Mouse (Mus musculus): ENCODE data around the gene Dhdds. TPM values are rescaled to one million over a fixed set of nuclear protein-coding genes. Genes with fewer than 3 reads are reported as not detected.

Gene Dhdds
- polyA plus RNA-seq, 1 experiment from 2014 or later: 23.8 TPM

GRCm38 (mm10) chr4:134005581-134006358 is 5.1 kb upstream of the Dhdds start:
- H3K36me3 ChIP-seq (ENCODE audit: insufficient read depth, low read length): no peaks in the 10 kb centered on the region
- TF ChIP-seq EP300 (IDR thresholded peaks at IDR 0.05): no peak
- no peak for TF ChIP-seq CTCF (IDR thresholded peaks at IDR 0.05)
- ATAC-seq: no peak

DNA sequence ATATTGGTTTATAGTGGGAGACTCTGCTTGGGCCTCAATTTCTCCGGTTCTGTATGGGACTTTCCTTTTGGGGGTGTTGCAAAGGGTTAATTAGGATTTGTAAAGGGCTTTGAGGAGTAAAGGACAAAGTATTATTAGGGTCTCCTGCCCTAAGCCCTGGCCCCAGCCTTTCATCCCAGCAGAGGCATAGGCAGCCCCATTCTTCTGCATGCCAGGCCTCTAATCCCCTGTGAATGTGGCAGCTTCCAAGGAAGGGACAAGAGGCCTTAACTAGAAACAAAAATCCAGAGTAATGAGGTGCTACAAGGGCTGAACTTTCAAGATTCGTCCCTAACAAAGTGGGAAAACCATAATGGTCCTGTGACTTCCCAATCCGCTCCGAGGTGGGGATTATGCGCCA is 2.2 kb upstream of the Dhdds start:
- DNase-seq (ENCODE audit: low spot score): no peak
- no peaks in the 10 kb centered on the region for H3K9me3 ChIP-seq (ENCODE audit: low read length)
- 57% methylated on average over 5 of the region's 5 CpGs for WGBS

More at GRCm38 (mm10) chr4:134005581-134006358, 5.1 kb upstream of the Dhdds start:
- H3K4me1 ChIP-seq (ENCODE audit: insufficient read depth, low read depth, low read length): no peaks in the 10 kb centered on the region
- H3K4me3 ChIP-seq (ENCODE audit: low read depth, low read length): no peak overlapping the region
- no peak for DNase-seq (ENCODE audit: low spot score)
- no peak overlapping the region for H3K9ac ChIP-seq (replicated peaks; ENCODE audit: low read depth)
- H3K27me3 ChIP-seq (replicated peaks; ENCODE audit: insufficient read depth, low read length): no peaks in the 10 kb centered on the region
- H3K27ac ChIP-seq (ENCODE audit: low read length): no peak overlapping the region
- no peaks in the 10 kb centered on the region for H3K9me3 ChIP-seq (ENCODE audit: low read length)
- H3K4me2 ChIP-seq (replicated peaks; ENCODE audit: low read depth, low read length): no peak overlapping the region
- 78% methylated on average over 12 of the region's 12 CpGs for WGBS

GRCm38 (mm10) chr4:134002246-134002645 is 1.5 kb upstream of the Dhdds start:
- Histone ChIP-seq H3K27ac (ENCODE audit: low read length) (no peak overlapping the region), H3K36me3 (ENCODE audit: insufficient read depth, low read length) (no peaks in the 10 kb centered on the region), H3K4me2 (replicated peaks; ENCODE audit: low read depth, low read length) (no peak overlapping the region), H3K4me1 (ENCODE audit: insufficient read depth, low read depth, low read length) (no peaks in the 10 kb centered on the region), H3K9ac (replicated peaks; ENCODE audit: low read depth) (no peak overlapping the region), H3K4me3 (ENCODE audit: low read depth, low read length) (no peak overlapping the region), H3K9me3 (ENCODE audit: low read length) (no peaks in the 10 kb centered on the region), H3K27me3 (replicated peaks; ENCODE audit: insufficient read depth, low read length) (no peaks in the 10 kb centered on the region)
- WGBS: 56% methylated on average over 4 of the region's 4 CpGs
- ATAC-seq (no peak), DNase-seq (ENCODE audit: low spot score) (no peak)
- TF ChIP-seq CTCF (IDR thresholded peaks at IDR 0.05): no peak
- TF ChIP-seq EP300 (IDR thresholded peaks at IDR 0.05): no peak

More for the DNA sequence above, 2.2 kb upstream of the Dhdds start:
- no peaks in the 10 kb centered on the region for H3K36me3 ChIP-seq (ENCODE audit: insufficient read depth, low read length)
- no peak overlapping the region for H3K4me3 ChIP-seq (ENCODE audit: low read depth, low read length)
- no peaks in the 10 kb centered on the region for H3K4me1 ChIP-seq (ENCODE audit: insufficient read depth, low read depth, low read length)
- no peak overlapping the region for H3K9ac ChIP-seq (replicated peaks; ENCODE audit: low read depth)
- TF ChIP-seq EP300 (IDR thresholded peaks at IDR 0.05) (no peak), CTCF (IDR thresholded peaks at IDR 0.05) (no peak)
- no peak for ATAC-seq
- no peak overlapping the region for H3K27ac ChIP-seq (ENCODE audit: low read length)
- H3K4me2 ChIP-seq (replicated peaks; ENCODE audit: low read depth, low read length): no peak overlapping the region
- no peaks in the 10 kb centered on the region for H3K27me3 ChIP-seq (replicated peaks; ENCODE audit: insufficient read depth, low read length)

- Histone ChIP-seq H3K4me2 (replicated peaks; ENCODE audit: low read depth, low read length) (no peak overlapping the region), H3K4me3 (ENCODE audit: low read depth, low read length) (no peak overlapping the region), H3K4me1 (ENCODE audit: insufficient read depth, low read depth, low read length) (no peaks in the 10 kb centered on the region), H3K9ac (replicated peaks; ENCODE audit: low read depth) (no peak overlapping the region), H3K27ac (ENCODE audit: low read length) (no peak overlapping the region), H3K36me3 (ENCODE audit: insufficient read depth, low read length) (no peaks in the 10 kb centered on the region), H3K9me3 (ENCODE audit: low read length) (no peaks in the 10 kb centered on the region), H3K27me3 (replicated peaks; ENCODE audit: insufficient read depth, low read length) (no peaks in the 10 kb centered on the region)
- 46% methylated on average over 10 of the region's 10 CpGs for WGBS
- TF ChIP-seq EP300 (IDR thresholded peaks at IDR 0.05) (no peak), CTCF (IDR thresholded peaks at IDR 0.05) (0 out of 2 replicates have a peak, but pooled peaks have one; percentile 16)
- DNase-seq (ENCODE audit: low spot score) (no peak), ATAC-seq (no peak)
Measured at GRCm38 (mm10) chr4:134001710-134002109, 992 bp upstream of the Dhdds start.

GRCm38 (mm10) chr4:133994697-133995096 is 6.0 kb downstream of the Dhdds start:
- H3K4me2 ChIP-seq (replicated peaks; ENCODE audit: low read depth, low read length): no peak overlapping the region
- DNase-seq (ENCODE audit: low spot score): no peak
- no peak overlapping the region for H3K4me3 ChIP-seq (ENCODE audit: low read depth, low read length)
- no peak for ATAC-seq
- 85% methylated on average over 8 of the region's 8 CpGs for WGBS
- H3K36me3 ChIP-seq (ENCODE audit: insufficient read depth, low read length): peaks cover 27% of the 10 kb centered on the region
- H3K27ac ChIP-seq (ENCODE audit: low read length): no peak overlapping the region
- no peaks in the 10 kb centered on the region for H3K27me3 ChIP-seq (replicated peaks; ENCODE audit: insufficient read depth, low read length)
- H3K4me1 ChIP-seq (ENCODE audit: insufficient read depth, low read depth, low read length): no peaks in the 10 kb centered on the region
- H3K9me3 ChIP-seq (ENCODE audit: low read length): no peaks in the 10 kb centered on the region
- no peak overlapping the region for H3K9ac ChIP-seq (replicated peaks; ENCODE audit: low read depth)
- no peak for TF ChIP-seq CTCF (IDR thresholded peaks at IDR 0.05)
- TF ChIP-seq EP300 (IDR thresholded peaks at IDR 0.05): no peak

GRCm38 (mm10) chr4:133991087-133991660 is 9.5 kb downstream of the Dhdds start:
- Histone ChIP-seq H3K36me3 (ENCODE audit: insufficient read depth, low read length) (peaks cover 31% of the 10 kb centered on the region), H3K4me2 (replicated peaks; ENCODE audit: low read depth, low read length) (no peak overlapping the region), H3K4me1 (ENCODE audit: insufficient read depth, low read depth, low read length) (no peaks in the 10 kb centered on the region), H3K9me3 (ENCODE audit: low read length) (no peaks in the 10 kb centered on the region), H3K4me3 (ENCODE audit: low read depth, low read length) (no peak overlapping the region), H3K27me3 (replicated peaks; ENCODE audit: insufficient read depth, low read length) (no peaks in the 10 kb centered on the region), H3K9ac (replicated peaks; ENCODE audit: low read depth) (no peak overlapping the region), H3K27ac (ENCODE audit: low read length) (no peak overlapping the region)
- ATAC-seq: no peak
- no peak for DNase-seq (ENCODE audit: low spot score)
- 84% methylated on average over 13 of the region's 13 CpGs for WGBS
- TF ChIP-seq EP300 (IDR thresholded peaks at IDR 0.05) (no peak), CTCF (IDR thresholded peaks at IDR 0.05) (no peak)
